Comparison of ENCODE assay signal across 8 mouse cellular contexts in genomic region chr5:140636316-140637057, GRCm38 (mm10). TPM values are rescaled to one million over a fixed set of nuclear protein-coding genes. Genes with fewer than 3 reads are reported as not detected.
DNase-seq lines count a peak whose midpoint lies in the region; ATAC-seq and TF ChIP-seq lines count a peak whose summit lies in the region.
"Had no signal": no experiment of that assay in that cellular context is flagged by ENCODE, and none has a peak within 500 bp of the region (broad histone marks: within the 10 kb centered on the region; RNA-seq: fewer than 3 reads in every experiment).

No protein-coding gene starts in this region.

- H3K27me3 ChIP-seq in spleen, adult 2 months (ENCODE audit: control insufficient read depth, insufficient read depth, low read length), result no peaks in the 10 kb centered on the region
- H3K27me3 ChIP-seq in hindbrain, embryonic 16.5 days (replicated peaks; ENCODE audit: control insufficient read depth, insufficient read depth, low read length), result no peaks in the 10 kb centered on the region
- H3K27me3 ChIP-seq in forebrain, embryonic 10.5 days (ENCODE audit: poor library complexity, severe bottlenecking), result no peaks in the 10 kb centered on the region
- H3K27me3 ChIP-seq: forebrain, embryonic 13.5 days had no signal

- H3K9me3 ChIP-seq in hindbrain, embryonic 16.5 days (ENCODE audit: control insufficient read depth, low read length), result no peaks in the 10 kb centered on the region
- no peaks in the 10 kb centered on the region; the same call in 1 of the 2 replicates for H3K9me3 ChIP-seq in forebrain, embryonic 10.5 days
- H3K9me3 ChIP-seq: forebrain, embryonic 13.5 days had no signal

- 31% methylated on average over 7 of the region's 7 CpGs for WGBS in spleen, adult 2 months
- 77% methylated on average over 7 of the region's 7 CpGs for WGBS in hindbrain, embryonic 16.5 days
- WGBS in forebrain, embryonic 10.5 days, result 95% methylated on average over 7 of the region's 7 CpGs

- H3K36me3 ChIP-seq in spleen, adult 2 months (ENCODE audit: control insufficient read depth, insufficient read depth, low read length), result peaks cover 16% of the 10 kb centered on the region
- H3K36me3 ChIP-seq in hindbrain, embryonic 16.5 days (ENCODE audit: control insufficient read depth, insufficient read depth, low read length), result peaks cover 38% of the 10 kb centered on the region
- H3K36me3 ChIP-seq in forebrain, embryonic 10.5 days (replicated peaks), result peaks cover 100% of the 10 kb centered on the region

- no peak for TF ChIP-seq POLR2A in spleen, adult 2 months (IDR thresholded peaks at IDR 0.05; ENCODE audit: low read depth, low read length)

- ATAC-seq in hindbrain, embryonic 16.5 days, result no peak
- ATAC-seq: forebrain, embryonic 13.5 days had no signal

- no peak overlapping the region for H3K4me2 ChIP-seq in hindbrain, embryonic 16.5 days (ENCODE audit: low read length)
- H3K4me2 ChIP-seq: forebrain, embryonic 13.5 days had no signal

- H3K9ac ChIP-seq in hindbrain, embryonic 16.5 days (ENCODE audit: low read depth, low read length), result no peak overlapping the region
- H3K9ac ChIP-seq: forebrain, embryonic 13.5 days had no signal

- TF ChIP-seq CTCF in spleen, adult 2 months (IDR thresholded peaks at IDR 0.05; ENCODE audit: extremely low read depth, insufficient read depth, insufficient read length, insufficient replicate concordance), result no peak

- no peak overlapping the region for H3K4me3 ChIP-seq in spleen, adult 2 months (ENCODE audit: extremely low read depth, insufficient read depth, insufficient read length)
- no peak overlapping the region for H3K4me3 ChIP-seq in hindbrain, embryonic 16.5 days (ENCODE audit: low read length)
- no peak overlapping the region for H3K4me3 ChIP-seq in forebrain, embryonic 10.5 days
- H3K4me3 ChIP-seq: forebrain, embryonic 13.5 days had no signal

- peak overlapping the region; percentile 93 for H3K27ac ChIP-seq in spleen, adult 2 months (ENCODE audit: insufficient read depth, low read length)
- H3K27ac ChIP-seq in hindbrain, embryonic 16.5 days (ENCODE audit: low read depth, low read length), result peak overlapping the region; percentile 62
- H3K27ac ChIP-seq in forebrain, embryonic 10.5 days, result no peak overlapping the region

- DNase-seq in spleen, adult 2 months (ENCODE audit: low read depth in 1 of 2, low spot score in 2 of 2), result peak; percentile 58
- no peak for DNase-seq in spleen, adult 12 weeks (ENCODE audit: low spot score)
- DNase-seq in lung, postnatal 10 days, result peak; percentile 69
- no peak for DNase-seq in right cerebral cortex, postnatal 14 days
- no peak for DNase-seq in retina, embryonic 14.5 days (ENCODE audit: low spot score)
- DNase-seq in forebrain, embryonic 10.5 days (ENCODE audit: extremely low spot score, low spot score), result no peak

- H3K4me1 ChIP-seq in spleen, adult 2 months (ENCODE audit: control insufficient read depth, insufficient read depth, insufficient read length), result peaks cover 24% of the 10 kb centered on the region
- peaks cover 31% of the 10 kb centered on the region for H3K4me1 ChIP-seq in hindbrain, embryonic 16.5 days (ENCODE audit: control insufficient read depth, insufficient read depth, low read depth, low read length)
- H3K4me1 ChIP-seq in forebrain, embryonic 10.5 days, result peaks cover 26% of the 10 kb centered on the region

RNA-seq across cellular contexts. Expression of gene Ttyh3, which starts 12.3 kb away (rescaled TPM):
- polyA plus RNA-seq in spleen, adult 2 months (2012; rRNA removed), result 95.1 and 118 TPM in 2 replicates
- 56.0 and 68.9 TPM in 2 replicates for polyA plus RNA-seq in hindbrain, embryonic 16.5 days (2015; fragmentation: Nextera tagmentation; extraction: Ambion mirVana)
- 31.6 and 35.7 TPM in 2 replicates for polyA plus RNA-seq in forebrain, embryonic 10.5 days (2016; fragmentation: Nextera tagmentation; extraction: Ambion mirVana)

RNA-seq across cellular contexts. Expression of gene Lfng, which starts 29.4 kb away (rescaled TPM):
- polyA plus RNA-seq in spleen, adult 2 months (2012; rRNA removed), result 165 and 240 TPM in 2 replicates
- 27.1 and 30.2 TPM in 2 replicates for polyA plus RNA-seq in hindbrain, embryonic 16.5 days (2015; fragmentation: Nextera tagmentation; extraction: Ambion mirVana)
- 33.1 and 33.3 TPM in 2 replicates for polyA plus RNA-seq in forebrain, embryonic 10.5 days (2016; fragmentation: Nextera tagmentation; extraction: Ambion mirVana)

Comparison
In these comparisons a context has a peak if more than half of its experiments do, and no peak if none do; other contexts are left out.
1. DNase-seq: peak in spleen, adult 2 months (2 of 2) and lung, postnatal 10 days (single experiment); none in spleen, adult 12 weeks (single experiment), right cerebral cortex, postnatal 14 days (single experiment), retina, embryonic 14.5 days (single experiment) and forebrain, embryonic 10.5 days (single experiment).